Mouse (Mus musculus) CH12.LX (cell line): ENCODE measurements around the gene Rpl18. TPM values are rescaled to one million over a fixed set of nuclear protein-coding genes. Genes with fewer than 3 reads are reported as not detected.

Experiments
- DNase-seq: peaks from one replicate; pipeline ENCODE4 v3.0.0-alpha.2; 2013; ENCODE audit errors: extremely low read depth
- H3K27ac ChIP-seq: 2 replicates; pipeline ENCODE4 v1.5.1; 2012; ENCODE audit warnings: low read depth, mild to moderate bottlenecking, control low read depth, moderate library complexity; ENCODE audit not compliant: insufficient read depth
- H3K27me3 ChIP-seq: replicated peaks from 2 replicates; pipeline ENCODE3; 2012; ENCODE audit warnings: inconsistent platforms
- H3K36me3 ChIP-seq, 2 experiments: replicated peaks in 1 of 2; 2 replicates each; pipeline versions ENCODE3 to v1.6.1; 2012; ENCODE audit warnings: inconsistent platforms in 1 of 2, low read length in 1 of 2, mild to moderate bottlenecking in 1 of 2, mixed read lengths in 1 of 2, moderate library complexity in 1 of 2; ENCODE audit not compliant: control insufficient read depth in 1 of 2, insufficient read depth in 1 of 2
- H3K4me1 ChIP-seq, 2 experiments: 2 replicates each; pipeline ENCODE4 v1.6.1; 2012; ENCODE audit warnings: inconsistent platforms in 1 of 2, moderate library complexity in 1 of 2; ENCODE audit not compliant: insufficient read depth in 2 of 2, control insufficient read depth in 1 of 2
- H3K4me2 ChIP-seq: 2 replicates; pipeline ENCODE4 v1.6.1; 2012; ENCODE audit warnings: low read depth, mild to moderate bottlenecking, control low read depth; ENCODE audit not compliant: poor library complexity, insufficient read depth, severe bottlenecking
- H3K4me3 ChIP-seq, 3 experiments: fragments of 150-350 bp in 1 of 3; sonication (generic) in 1 of 3; replicated peaks in 1 of 3; 2 replicates each; pipeline versions ENCODE3 to v1.5.1; 2011 to 2012; ENCODE audit warnings: low read depth in 2 of 3, low read length in 2 of 3, mild to moderate bottlenecking in 2 of 3, moderate library complexity in 2 of 3, control low read depth in 1 of 3, improper control_type of control experiment in 1 of 3, inconsistent platforms in 1 of 3, mixed read lengths in 1 of 3; ENCODE audit not compliant: poor library complexity in 1 of 3
- H3K79me2 ChIP-seq: replicated peaks from 2 replicates; pipeline ENCODE4 v1.6.1; 2012; ENCODE audit warnings: mild to moderate bottlenecking, moderate library complexity; ENCODE audit not compliant: control insufficient read depth, poor library complexity, insufficient read depth, severe bottlenecking; ENCODE audit errors: extremely low read depth
- H3K9ac ChIP-seq: 2 replicates; pipeline ENCODE4 v1.6.1; 2012; ENCODE audit warnings: low read depth, mild to moderate bottlenecking, control low read depth, moderate library complexity; ENCODE audit not compliant: insufficient read depth
- H3K9me3 ChIP-seq: replicated peaks from 2 replicates; pipeline ENCODE3; 2012; ENCODE audit warnings: low read length, inconsistent platforms, mixed read lengths
- BHLHE40 ChIP-seq: IDR thresholded peaks from 2 replicates; pipeline ENCODE4 v1.6.1; 2011; ENCODE audit warnings: mild to moderate bottlenecking, low read depth, low read length, improper control_type of control experiment
- EP300 ChIP-seq: IDR thresholded peaks from 2 replicates; pipeline ENCODE4 v1.6.1; 2011; ENCODE audit warnings: low read length, improper control_type of control experiment
- GABPA ChIP-seq: IDR thresholded peaks from 2 replicates; pipeline ENCODE4 v1.6.1; 2012; ENCODE audit warnings: low read depth, low read length, improper control_type of control experiment, inconsistent platforms; ENCODE audit not compliant: insufficient replicate concordance
- HCFC1 ChIP-seq: IDR thresholded peaks from 2 replicates; pipeline ENCODE4 v1.6.1; 2012; ENCODE audit warnings: low read depth, mild to moderate bottlenecking, inconsistent platforms, low read length, improper control_type of control experiment
- JUN ChIP-seq: IDR thresholded peaks from 2 replicates; pipeline ENCODE4 v1.6.1; 2011; ENCODE audit warnings: low read depth, mild to moderate bottlenecking, low read length, improper control_type of control experiment, moderate library complexity; ENCODE audit not compliant: insufficient read depth
- KAT2A ChIP-seq: IDR thresholded peaks from 2 replicates; pipeline ENCODE4 v1.6.1; 2012; ENCODE audit warnings: low read length, improper control_type of control experiment, inconsistent platforms; ENCODE audit not compliant: insufficient replicate concordance
- MAZ ChIP-seq: IDR thresholded peaks from 2 replicates; pipeline ENCODE4 v1.6.1; 2012; ENCODE audit warnings: low read depth, mild to moderate bottlenecking, inconsistent platforms, low read length, improper control_type of control experiment, moderate library complexity
- MEF2A ChIP-seq: IDR thresholded peaks from 2 replicates; pipeline ENCODE4 v1.6.1; 2014; ENCODE audit warnings: low read depth, mild to moderate bottlenecking, inconsistent platforms, low read length, improper control_type of control experiment, borderline replicate concordance
- MXI1 ChIP-seq: IDR thresholded peaks from 2 replicates; pipeline ENCODE4 v1.6.1; 2011; ENCODE audit warnings: mild to moderate bottlenecking, low read depth, low read length, improper control_type of control experiment
- MYC ChIP-seq: IDR thresholded peaks from 2 replicates; pipeline ENCODE4 v1.6.1; 2011; ENCODE audit warnings: low read depth, mild to moderate bottlenecking, improper control_type of control experiment, low read length
- NELFE ChIP-seq: IDR thresholded peaks from 2 replicates; pipeline ENCODE4 v1.6.1; 2011; ENCODE audit warnings: low read depth, low read length, improper control_type of control experiment
- NRF1 ChIP-seq: IDR thresholded peaks from 2 replicates; pipeline ENCODE4 v1.6.1; 2014; ENCODE audit warnings: low read depth, mild to moderate bottlenecking, inconsistent platforms, low read length, improper control_type of control experiment, moderate library complexity
- PAX5 ChIP-seq: IDR thresholded peaks from 2 replicates; pipeline ENCODE4 v1.6.1; 2012; ENCODE audit warnings: low read length, inconsistent platforms, mixed read lengths
- POLR2A ChIP-seq: IDR thresholded peaks from 2 replicates; pipeline ENCODE4 v1.6.1; 2011; ENCODE audit warnings: low read depth, mild to moderate bottlenecking, improper control_type of control experiment, low read length
- POLR2AphosphoS2 ChIP-seq: IDR thresholded peaks from 2 replicates; pipeline ENCODE4 v1.6.1; 2011; ENCODE audit warnings: low read depth, low read length, improper control_type of control experiment
- RAD21 ChIP-seq: IDR thresholded peaks from 2 replicates; pipeline ENCODE4 v1.6.1; 2011; ENCODE audit warnings: low read depth, mild to moderate bottlenecking, low read length, improper control_type of control experiment, moderate library complexity
- RCOR1 ChIP-seq: conservative IDR thresholded peaks from 2 replicates; pipeline ENCODE4 v1.6.1; 2012; ENCODE audit warnings: low read depth, mild to moderate bottlenecking, inconsistent platforms, low read length, improper control_type of control experiment
- SIN3A ChIP-seq: IDR thresholded peaks from 2 replicates; pipeline ENCODE4 v1.6.1; 2012; ENCODE audit warnings: low read length, improper control_type of control experiment, inconsistent platforms
- SMC3 ChIP-seq: IDR thresholded peaks from 2 replicates; pipeline ENCODE4 v1.6.1; 2011; ENCODE audit warnings: low read depth, low read length, improper control_type of control experiment
- TCF12 ChIP-seq: IDR thresholded peaks from 2 replicates; pipeline ENCODE4 v1.6.1; 2014; ENCODE audit warnings: low read depth, mild to moderate bottlenecking, inconsistent platforms, low read length, improper control_type of control experiment
- UBTF ChIP-seq: IDR thresholded peaks from 2 replicates; pipeline ENCODE4 v1.6.1; 2012; ENCODE audit warnings: low read depth, mild to moderate bottlenecking, inconsistent platforms, low read length, improper control_type of control experiment, moderate library complexity
- USF2 ChIP-seq: conservative IDR thresholded peaks from 2 replicates; pipeline ENCODE4 v1.6.1; 2011; ENCODE audit warnings: low read depth, low read length, improper control_type of control experiment
- ZKSCAN1 ChIP-seq: IDR thresholded peaks from 2 replicates; pipeline ENCODE4 v1.6.1; 2012; ENCODE audit warnings: low read depth, inconsistent platforms, low read length, improper control_type of control experiment, borderline replicate concordance
- ZNF384 ChIP-seq: IDR thresholded peaks from 2 replicates; pipeline ENCODE4 v1.6.1; 2012; ENCODE audit warnings: low read depth, low read length, improper control_type of control experiment, inconsistent platforms
- dilution Hi-C: fragments of 300-500 bp; cut with MboI; formaldehyde crosslinking; loops from 2 replicates; pipeline ENCODE4 v1.14.3; 2020; ENCODE audit warnings: low sequenced_read_pairs; ENCODE audit not compliant: extremely low pct_unique_long_range_greater_than_20kb, extremely low pct_ligation_motif_present
- in situ Hi-C: fragments of 300-500 bp; cut with MboI; formaldehyde crosslinking; loops from 3 replicates; pipeline ENCODE4 v1.14.3; 2019; ENCODE audit warnings: low sequenced_read_pairs, low pct_ligation_motif_present, low pct_unique_long_range_greater_than_20kb, mixed read lengths
- polyA plus RNA-seq: library from polyadenylated mRNA; unstranded; fragments of >175 nt; gene quantifications from 2 replicates; pipeline ENCODE4 v1.2.1, GENCODE M21; 2012; ENCODE audit warnings: low read depth; ENCODE audit not compliant: insufficient read length
- total RNA-seq, 2 experiments: library from RNA; depleted of rRNA; stranded (reverse); fragments of 300-350 nt in 1 of 2; fragments of >200 nt in 1 of 2; gene quantifications; 2 replicates each; pipeline ENCODE4 v1.2.3; 2012 to 2014

The Rpl18 gene
- total and polyA plus RNA-seq, 3 experiments = 2,393 to 3,766 (median 3,204) TPM

DNA sequence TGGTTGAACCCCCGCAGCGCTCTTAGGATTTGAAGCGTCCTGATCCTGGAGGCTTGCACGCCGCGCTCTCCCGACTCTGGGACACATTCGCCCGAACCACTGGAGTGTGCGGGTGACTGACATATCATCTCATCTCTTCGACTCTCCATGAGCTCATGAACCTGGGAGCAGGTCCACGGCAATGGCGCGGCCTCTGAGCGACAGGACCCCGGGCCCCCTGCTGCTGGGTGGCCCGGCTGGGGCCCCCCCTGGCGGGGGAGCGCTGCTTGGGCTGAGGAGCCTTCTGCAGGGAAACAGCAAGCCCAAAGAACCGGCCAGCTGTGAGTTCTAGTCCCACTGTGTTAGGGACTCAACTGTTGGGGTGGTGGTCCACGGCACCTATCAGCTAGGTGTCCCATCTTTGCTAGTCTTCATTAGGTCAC, 9.8 kb upstream of the Rpl18 start:
- H3K4me3 ChIP-seq = peak overlapping the region; percentile 65 to 77 (median 73)
- in situ Hi-C loops = no loop called here
- peak overlapping the region; percentile 74 for H3K9ac ChIP-seq
- no peaks in the 10 kb centered on the region for H3K9me3 ChIP-seq
- dilution Hi-C loops = no loop called here
- no peak for DNase-seq
- no peaks in the 10 kb centered on the region for H3K79me2 ChIP-seq
- peaks cover 3 to 17% of the 10 kb centered on the region in 2 experiments for H3K36me3 ChIP-seq
- H3K4me2 ChIP-seq = peak overlapping the region; percentile 99
- TF ChIP-seq ZNF384 (no peak), UBTF (no peak), POLR2AphosphoS2 (no peak), TCF12 (no peak), POLR2A (no peak), MXI1 (peak; percentile 4; the same call in 1 of the 2 replicates)
- H3K4me1 ChIP-seq = peaks cover 2 to 60% of the 10 kb centered on the region in 2 experiments; a peak in 3 of 4 replicates
- peak overlapping the region; percentile 31; the same call in 1 of the 2 replicates for H3K27ac ChIP-seq
- no peaks in the 10 kb centered on the region for H3K27me3 ChIP-seq

- peak overlapping the region; percentile 31; the same call in 1 of the 2 replicates for H3K27ac ChIP-seq
- H3K27me3 ChIP-seq = no peaks in the 10 kb centered on the region
- peak; percentile 20; the same call in 1 of the 2 replicates for TF ChIP-seq MXI1
- no peak for TF ChIP-seq SMC3
- 0 out of 2 replicates have a peak, but pooled peaks have one; percentile 9 for TF ChIP-seq HCFC1
- TF ChIP-seq BHLHE40 = peak; percentile 53; the same call in 1 of the 2 replicates
- H3K4me2 ChIP-seq = peak overlapping the region; percentile 99
- H3K4me3 ChIP-seq = peak overlapping the region; percentile 65 to 77 (median 73)
- peaks cover 0 to 55% of the 10 kb centered on the region in 2 experiments; a peak in 2 of 4 replicates for H3K4me1 ChIP-seq
- dilution Hi-C loops (no loop called here), in situ Hi-C loops (no loop called here)
- no peaks in the 10 kb centered on the region for H3K79me2 ChIP-seq
- no peak for DNase-seq
- no peaks in the 10 kb centered on the region for H3K9me3 ChIP-seq
- H3K36me3 ChIP-seq = peaks cover 7 to 21% of the 10 kb centered on the region in 2 experiments
- peak overlapping the region; percentile 74 for H3K9ac ChIP-seq
Measured at GRCm38 (mm10) chr7:45705873-45706281, 9.4 kb upstream of the Rpl18 start.

GRCm38 (mm10) chr7:45706721-45707241, 8.5 kb upstream of the Rpl18 start:
- dilution Hi-C loops = no loop called here
- DNase-seq = peak; percentile 81
- H3K4me1 ChIP-seq = peaks cover 0 to 47% of the 10 kb centered on the region in 2 experiments; a peak in 2 of 4 replicates
- TF ChIP-seq USF2 (no peak), NRF1 (peak; percentile 85), POLR2AphosphoS2 (no peak), JUN (no peak), EP300 (no peak), GABPA (no peak), MYC (no peak), NELFE (peak; percentile 26; the same call in 1 of the 2 replicates), PAX5 (no peak), POLR2A (peak; percentile 62), ZKSCAN1 (no peak), KAT2A (no peak), MXI1 (peak; percentile 44; the same call in 1 of the 2 replicates), RCOR1 (no peak; the same call in 1 of the 2 replicates), SIN3A (peak; percentile 75), RAD21 (no peak), MEF2A (0 out of 2 replicates have a peak, but pooled peaks have one; percentile 22), MAZ (no peak; the same call in 1 of the 2 replicates)

More at GRCm38 (mm10) chr7:45706721-45707241, 8.5 kb upstream of the Rpl18 start:
- Histone ChIP-seq H3K36me3 (peaks cover 16 to 30% of the 10 kb centered on the region in 2 experiments), H3K4me2 (peak overlapping the region; percentile 99), H3K9ac (peak overlapping the region; percentile 75), H3K79me2 (no peaks in the 10 kb centered on the region), H3K27me3 (no peaks in the 10 kb centered on the region), H3K9me3 (no peaks in the 10 kb centered on the region), H3K4me3 (peak overlapping the region; percentile 65 to 77 (median 73)), H3K27ac (peak overlapping the region; percentile 87)
- in situ Hi-C loops = no loop called here
